Mouse (Mus musculus): ENCODE measurements around the gene Dedd. TPM values are rescaled to one million over a fixed set of nuclear protein-coding genes. Genes with fewer than 3 reads are reported as not detected.
A peak's percentile ranks its signal among the peaks of the same experiment; 100 is the strongest.

The Dedd gene
- polyA plus RNA-seq, 1 experiment from 2014 or later = 55.7 TPM

DNA sequence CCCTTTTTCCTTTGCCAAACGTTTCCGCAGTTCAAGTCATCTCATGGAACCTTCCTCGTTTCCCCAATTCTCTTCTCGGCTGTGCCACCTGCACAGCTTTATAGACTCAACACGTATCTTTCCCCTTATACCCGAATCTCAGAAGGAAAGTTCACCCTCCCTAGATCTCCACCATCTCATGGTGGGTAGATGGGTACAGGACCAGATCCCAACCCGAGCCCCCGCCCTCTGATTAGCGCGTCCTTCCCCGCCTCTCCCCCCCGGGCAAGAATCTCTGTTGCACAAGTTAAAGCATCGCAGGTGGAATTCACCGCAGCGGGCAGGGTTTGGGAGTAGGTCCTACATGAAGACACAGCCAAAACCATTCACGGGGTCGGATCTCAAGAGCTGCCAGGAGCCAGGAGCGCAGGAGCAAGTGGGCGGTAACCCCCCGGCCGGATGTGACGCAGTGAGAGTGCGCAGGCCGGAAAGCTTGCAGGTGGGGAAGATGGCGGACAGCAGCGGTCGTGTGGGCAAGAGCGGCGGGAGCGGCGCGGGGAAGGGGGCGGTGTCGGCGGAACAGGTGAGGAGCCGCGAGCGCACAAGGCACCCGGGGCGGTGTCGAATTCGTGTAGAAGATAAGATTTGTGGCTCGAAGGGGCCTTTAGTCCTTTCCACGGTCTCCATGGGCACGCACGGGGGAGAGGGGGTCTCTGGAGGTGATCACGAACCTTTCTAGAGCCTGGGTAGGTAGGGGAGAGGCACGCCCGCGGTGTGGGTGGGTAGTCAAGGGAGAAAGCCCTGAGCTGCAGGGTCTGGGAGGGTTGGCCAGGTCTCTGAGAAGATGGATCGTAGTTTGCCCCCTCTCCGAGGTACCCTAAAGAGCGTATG is 16.5 kb downstream of the Dedd start, which contains the start of the genes Nit1 and Pfdn2:
TSS of gene Nit1 (minus strand) at position 422 of the 870 bp plus-strand sequence.
TSS of gene Pfdn2 (plus strand) at position 446 of the 870 bp plus-strand sequence.
- Histone ChIP-seq H3K27me3 (no peaks in the 10 kb centered on the region), H3K4me1 (peaks cover 22% of the 10 kb centered on the region), H3K9ac (peak within 1 kb of the TSS; percentile 78), H3K27ac (peak within 1 kb of the TSS; percentile 88), H3K9me3 (replicated peaks) (0 out of 2 replicates have a peak, but pooled peaks cover 7% of the 10 kb centered on the region), H3K4me3 (replicated peaks) (peak within 1 kb of the TSS; percentile 94), H3K4me2 (peak within 1 kb of the TSS; percentile 86), H3K36me3 (peaks cover 31% of the 10 kb centered on the region)
- WGBS = under 1% methylated on average over 53 of the region's 53 CpGs
- peak; percentile 92 for ATAC-seq (replicated peaks; ENCODE audit: low FRiP score)

DNA sequence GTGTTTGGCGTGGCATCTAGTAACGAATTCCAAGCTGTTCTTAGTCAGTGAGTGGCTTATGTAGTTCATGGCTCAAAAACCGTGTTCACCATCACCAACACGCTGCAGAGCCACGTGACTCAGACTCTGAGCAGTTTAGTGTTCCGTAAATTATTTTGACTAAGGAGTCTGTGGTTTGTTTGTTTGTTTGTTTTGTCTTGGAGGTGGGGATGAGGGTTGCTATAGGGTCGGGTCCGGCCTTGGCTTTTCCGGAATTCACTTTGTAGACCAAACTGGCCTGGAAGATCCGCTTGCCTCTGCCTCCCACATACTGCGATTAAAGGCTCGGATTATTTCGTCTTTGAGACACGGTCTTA is 17.1 kb downstream of the Dedd start:
- under 1% methylated on average over 14 of the region's 14 CpGs for WGBS
- peak overlapping the region; percentile 78 for H3K9ac ChIP-seq
- H3K4me2 ChIP-seq = peak overlapping the region; percentile 86
- H3K27ac ChIP-seq = peak overlapping the region; percentile 88
- peaks cover 22% of the 10 kb centered on the region for H3K4me1 ChIP-seq
- no peaks in the 10 kb centered on the region for H3K27me3 ChIP-seq
- peak overlapping the region; percentile 94 for H3K4me3 ChIP-seq (replicated peaks)
- 0 out of 2 replicates have a peak, but pooled peaks have one; percentile 6 for ATAC-seq (replicated peaks; ENCODE audit: low FRiP score)
- H3K36me3 ChIP-seq = peaks cover 25% of the 10 kb centered on the region
- 0 out of 2 replicates have a peak, but pooled peaks cover 7% of the 10 kb centered on the region for H3K9me3 ChIP-seq (replicated peaks)

DNA sequence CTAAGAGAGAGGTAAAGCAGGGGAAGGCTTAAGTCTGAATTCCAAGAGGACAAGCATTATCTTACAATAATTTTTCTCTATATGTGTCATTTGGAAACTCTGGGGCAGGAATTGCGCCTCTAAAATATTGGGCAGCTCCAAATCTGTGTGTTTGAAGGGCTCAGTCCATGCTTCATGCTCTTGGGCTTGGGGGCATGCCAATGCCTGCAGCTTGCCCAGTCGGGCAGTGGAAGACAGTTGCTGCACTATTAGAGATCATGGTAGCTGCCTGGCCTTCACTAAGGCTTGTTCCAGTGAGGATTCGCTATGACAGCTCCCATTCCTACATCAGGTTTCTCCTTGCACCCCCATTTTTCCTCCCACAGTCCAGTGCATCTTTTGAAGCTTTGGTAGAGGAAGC is 19.7 kb downstream of the Dedd start:
- WGBS = 93% methylated on average over 3 of the region's 3 CpGs
- 0 out of 2 replicates have a peak, but pooled peaks cover 7% of the 10 kb centered on the region for H3K9me3 ChIP-seq (replicated peaks)
- H3K4me1 ChIP-seq = peaks cover 26% of the 10 kb centered on the region
- H3K9ac ChIP-seq = no peak overlapping the region
- no peak overlapping the region for H3K4me2 ChIP-seq
- no peaks in the 10 kb centered on the region for H3K27me3 ChIP-seq
- H3K27ac ChIP-seq = no peak overlapping the region
- ATAC-seq (replicated peaks; ENCODE audit: low FRiP score) = no peak
- no peaks in the 10 kb centered on the region for H3K36me3 ChIP-seq
- no peak overlapping the region for H3K4me3 ChIP-seq (replicated peaks)

DNA sequence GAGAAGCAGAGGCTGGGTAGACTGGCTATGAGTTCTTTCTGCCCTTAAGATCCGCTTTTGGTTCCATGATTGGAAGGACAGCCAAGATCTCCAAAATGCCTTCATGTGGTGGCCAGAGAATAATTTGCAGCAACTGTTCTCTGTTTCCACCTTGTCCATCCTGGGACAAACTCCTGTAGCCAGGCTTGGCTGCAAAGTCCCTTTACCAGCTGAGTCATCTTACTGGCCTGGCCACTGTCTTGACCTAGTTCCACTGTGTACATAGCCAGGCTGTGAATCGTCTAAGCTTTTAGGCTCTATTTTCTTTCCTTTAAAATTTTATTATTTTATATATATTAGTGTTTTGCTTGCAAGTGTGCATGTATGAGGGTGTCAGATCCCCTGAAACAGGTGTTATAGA is 20.3 kb downstream of the Dedd start:
- H3K36me3 ChIP-seq = no peaks in the 10 kb centered on the region
- ATAC-seq (replicated peaks; ENCODE audit: low FRiP score) = no peak
- 85% methylated on average over 2 of the region's 2 CpGs for WGBS

DNA sequence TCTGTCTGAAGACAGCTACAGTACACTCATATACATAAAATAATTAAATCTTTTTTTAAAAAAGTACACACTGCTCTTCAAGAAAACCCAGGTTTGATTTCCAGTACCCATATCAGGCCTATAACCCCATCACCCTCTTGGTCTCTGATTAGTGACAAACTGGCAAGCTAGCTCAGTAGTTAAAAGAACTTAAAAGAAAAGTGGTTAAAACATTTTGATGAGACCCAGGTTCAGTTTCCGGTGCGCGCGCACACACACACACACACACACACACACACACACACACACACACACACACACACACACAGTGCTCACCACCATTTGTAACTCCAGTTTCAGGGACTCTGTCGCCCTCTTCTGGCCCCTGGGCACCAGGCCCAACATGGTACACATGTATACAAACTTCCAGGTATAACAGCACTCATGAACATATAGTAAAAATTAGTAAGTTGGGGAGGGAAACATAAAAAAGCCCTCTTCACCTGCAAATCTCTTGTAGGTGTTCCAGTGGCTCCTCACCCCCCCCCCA is 26.9 kb downstream of the Dedd start:
- Histone ChIP-seq H3K27ac (no peak overlapping the region), H3K4me3 (replicated peaks) (no peak overlapping the region), H3K27me3 (no peaks in the 10 kb centered on the region), H3K9ac (no peak overlapping the region), H3K4me1 (peaks cover 15% of the 10 kb centered on the region), H3K36me3 (peaks cover 30% of the 10 kb centered on the region), H3K4me2 (no peak overlapping the region), H3K9me3 (replicated peaks) (no peaks in the 10 kb centered on the region)
- ATAC-seq (replicated peaks; ENCODE audit: low FRiP score) = no peak
- WGBS = 84% methylated on average over 5 of the region's 5 CpGs

More for the DNA sequence above, 20.3 kb downstream of the Dedd start:
- H3K4me3 ChIP-seq (replicated peaks) = no peak overlapping the region
- no peak overlapping the region for H3K4me2 ChIP-seq
- no peak overlapping the region for H3K27ac ChIP-seq
- no peaks in the 10 kb centered on the region for H3K27me3 ChIP-seq
- H3K9me3 ChIP-seq (replicated peaks) = 0 out of 2 replicates have a peak, but pooled peaks cover 6% of the 10 kb centered on the region
- peaks cover 21% of the 10 kb centered on the region for H3K4me1 ChIP-seq
- H3K9ac ChIP-seq = no peak overlapping the region

DNA sequence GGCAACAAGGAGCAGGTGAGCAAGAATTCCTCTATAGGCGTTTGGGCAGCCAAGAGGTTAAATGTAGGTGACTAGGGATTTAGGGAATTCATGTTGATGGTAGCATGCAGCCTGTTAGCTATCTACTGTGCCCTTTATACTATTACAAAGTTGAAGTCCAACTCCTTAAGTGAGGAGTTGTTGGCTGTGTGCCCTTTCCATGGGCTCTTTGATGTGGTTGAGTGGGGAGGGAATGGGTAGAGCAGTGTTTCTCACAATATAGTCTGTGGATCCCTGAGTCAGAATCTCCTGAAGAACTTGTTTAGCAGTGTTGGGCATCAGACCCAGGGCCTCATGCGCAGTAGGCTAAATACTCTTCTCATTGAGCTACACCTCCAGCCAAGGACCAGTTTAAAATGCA is 27.9 kb downstream of the Dedd start:
- H3K4me2 ChIP-seq = no peak overlapping the region
- no peak for ATAC-seq (replicated peaks; ENCODE audit: low FRiP score)
- no peak overlapping the region for H3K9ac ChIP-seq
- H3K9me3 ChIP-seq (replicated peaks) = no peaks in the 10 kb centered on the region
- H3K27me3 ChIP-seq = no peaks in the 10 kb centered on the region
- peaks cover 30% of the 10 kb centered on the region for H3K36me3 ChIP-seq
- WGBS = 91% methylated on average over 2 of the region's 2 CpGs
- no peak overlapping the region for H3K27ac ChIP-seq
- peaks cover 18% of the 10 kb centered on the region for H3K4me1 ChIP-seq
- no peak overlapping the region for H3K4me3 ChIP-seq (replicated peaks)

DNA sequence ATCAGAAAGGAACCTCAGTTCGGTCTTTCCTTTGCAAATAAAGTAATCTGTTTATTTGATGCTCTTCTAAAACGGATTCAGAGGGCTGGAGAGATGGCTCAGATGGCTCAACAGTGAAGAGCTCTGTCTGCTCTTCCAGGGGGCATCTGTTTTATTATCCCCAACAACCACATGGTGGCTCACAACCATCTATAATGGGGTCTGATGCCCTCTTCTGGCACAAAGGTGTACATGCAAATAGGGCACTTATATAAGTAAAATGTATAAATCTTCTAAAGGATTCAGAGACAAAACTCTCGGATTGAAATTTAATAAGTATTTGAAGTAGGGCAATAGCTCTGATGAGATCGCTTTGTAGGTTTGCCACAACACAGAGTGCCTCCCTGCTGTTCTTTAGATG is 29.5 kb downstream of the Dedd start:
- H3K27me3 ChIP-seq = no peaks in the 10 kb centered on the region

DNA sequence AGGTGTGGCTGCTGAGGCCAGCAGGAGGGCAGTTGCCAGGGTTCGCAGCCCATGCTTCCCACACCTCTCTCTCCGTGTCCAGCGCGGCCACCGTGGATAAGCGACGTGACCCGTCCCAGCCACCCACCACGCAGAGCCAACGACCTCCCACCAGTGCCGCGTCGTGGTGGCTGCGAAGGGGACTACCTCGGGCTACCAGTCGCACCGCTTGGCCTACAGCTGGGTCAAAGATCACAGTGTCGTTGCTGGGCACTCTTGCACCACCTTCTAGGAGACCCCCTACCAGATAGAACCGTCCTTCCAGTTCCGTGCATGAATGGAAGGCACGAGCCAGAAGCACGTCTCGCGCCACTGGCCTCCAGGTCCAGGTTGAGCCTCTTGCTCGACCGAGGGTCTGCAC is 31.3 kb downstream of the Dedd start:
- Histone ChIP-seq H3K36me3 (peaks cover 30% of the 10 kb centered on the region), H3K4me2 (peak overlapping the region; percentile 85), H3K27me3 (no peaks in the 10 kb centered on the region), H3K9ac (peak overlapping the region; percentile 73), H3K4me1 (peaks cover 15% of the 10 kb centered on the region), H3K9me3 (replicated peaks) (no peaks in the 10 kb centered on the region), H3K4me3 (replicated peaks) (peak overlapping the region; percentile 62), H3K27ac (peak overlapping the region; percentile 88)
- no peak; the same call in none of the 2 replicates for ATAC-seq (replicated peaks; ENCODE audit: low FRiP score)
- 6% methylated on average over 26 of the region's 26 CpGs for WGBS

More for the DNA sequence above, 29.5 kb downstream of the Dedd start:
- Histone ChIP-seq H3K4me3 (replicated peaks) (no peak overlapping the region), H3K9me3 (replicated peaks) (no peaks in the 10 kb centered on the region), H3K36me3 (peaks cover 30% of the 10 kb centered on the region), H3K9ac (no peak overlapping the region), H3K27ac (no peak overlapping the region), H3K4me2 (no peak overlapping the region), H3K4me1 (peaks cover 15% of the 10 kb centered on the region)
- WGBS = 71% methylated on average over 4 of the region's 4 CpGs
- no peak for ATAC-seq (replicated peaks; ENCODE audit: low FRiP score)

DNA sequence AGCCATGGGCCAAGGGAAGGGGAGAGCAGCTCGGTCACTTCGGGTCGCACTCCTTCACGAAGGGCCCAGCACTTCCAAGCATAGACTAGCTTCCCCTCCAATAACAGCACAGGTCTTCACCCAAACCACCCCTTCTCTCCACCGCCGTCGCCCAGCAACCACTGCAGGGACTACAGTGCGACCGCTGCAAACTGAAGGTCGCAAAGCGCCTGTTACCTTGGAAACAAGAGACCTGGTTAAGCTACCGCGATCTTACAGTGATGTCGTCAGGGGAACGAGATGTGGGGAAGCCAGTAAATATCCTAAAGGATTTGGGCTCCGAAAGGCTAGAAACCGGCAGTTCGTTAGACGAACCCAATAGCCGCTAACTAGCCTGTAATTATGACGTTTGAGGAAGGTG is 31.7 kb downstream of the Dedd start, which contains the start of gene Klhdc9:
TSS of gene Klhdc9 (minus strand) at position 143 of the 400 bp plus-strand sequence.
- under 1% methylated on average over 21 of the region's 21 CpGs for WGBS
- peak; percentile 96 for ATAC-seq (replicated peaks; ENCODE audit: low FRiP score)

DNA sequence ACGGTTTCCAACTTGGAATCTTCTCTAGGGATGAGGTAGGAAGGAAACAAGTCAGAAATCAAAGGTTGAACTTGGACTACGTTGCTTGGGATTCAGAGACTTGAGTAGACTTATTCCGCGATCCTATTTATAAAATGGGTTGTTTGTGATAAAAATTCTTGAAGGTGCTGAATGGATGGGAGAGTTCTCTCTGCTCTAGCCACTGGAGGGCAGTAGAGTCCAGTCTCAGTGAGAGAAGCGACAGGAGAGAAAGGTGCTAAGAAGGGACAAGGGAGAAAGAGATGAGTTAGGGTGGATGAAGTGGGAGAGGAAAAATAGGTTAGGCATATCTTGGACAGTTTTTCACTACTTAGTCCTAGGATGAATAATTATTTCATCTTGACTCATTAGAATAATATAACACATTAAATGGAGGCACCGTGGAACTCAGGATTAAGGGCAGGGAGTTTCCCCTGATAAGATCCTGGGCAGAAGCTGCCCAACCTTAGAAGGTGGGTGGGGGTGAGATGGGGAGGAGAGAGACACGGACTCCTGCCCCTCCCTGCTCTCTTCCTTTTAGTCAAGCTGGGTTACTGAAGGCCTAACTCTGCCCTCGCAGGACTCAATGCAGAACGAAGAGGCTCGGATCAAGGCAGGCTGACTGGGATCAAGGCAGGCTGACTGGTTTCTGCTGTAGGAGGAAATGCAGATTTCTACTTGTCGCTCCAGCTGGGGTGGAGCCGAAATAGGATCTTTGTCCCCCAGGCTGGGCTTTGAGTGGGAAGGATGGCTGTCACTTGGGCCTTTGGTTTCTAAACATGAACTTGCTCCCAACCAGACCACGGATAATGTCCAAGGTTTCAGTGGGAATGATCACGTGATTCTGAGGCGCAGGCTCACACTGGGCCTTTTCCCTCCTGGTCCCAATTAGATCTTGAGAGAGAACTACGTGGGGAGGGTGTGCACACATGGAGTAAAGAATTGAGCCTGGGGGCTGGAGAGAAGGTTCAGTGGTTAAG is 32.5 kb downstream of the Dedd start:
- Histone ChIP-seq H3K27ac (peak overlapping the region; percentile 88), H3K9me3 (replicated peaks) (no peaks in the 10 kb centered on the region), H3K4me3 (replicated peaks) (peak overlapping the region; percentile 62), H3K36me3 (peaks cover 30% of the 10 kb centered on the region), H3K27me3 (no peaks in the 10 kb centered on the region), H3K9ac (peak overlapping the region; percentile 73), H3K4me2 (peak overlapping the region; percentile 85), H3K4me1 (peaks cover 15% of the 10 kb centered on the region)
- peak; percentile 66 for ATAC-seq (replicated peaks; ENCODE audit: low FRiP score)
- 33% methylated on average over 16 of the region's 16 CpGs for WGBS

More for the DNA sequence above, 31.7 kb downstream of the Dedd start, which contains the start of gene Klhdc9:
- Histone ChIP-seq H3K4me2 (peak within 1 kb of the TSS; percentile 85), H3K9me3 (replicated peaks) (no peaks in the 10 kb centered on the region), H3K27me3 (no peaks in the 10 kb centered on the region), H3K27ac (peak within 1 kb of the TSS; percentile 88), H3K4me1 (peaks cover 15% of the 10 kb centered on the region), H3K36me3 (peaks cover 30% of the 10 kb centered on the region), H3K9ac (peak within 1 kb of the TSS; percentile 73), H3K4me3 (replicated peaks) (peak within 1 kb of the TSS; percentile 62)

DNA sequence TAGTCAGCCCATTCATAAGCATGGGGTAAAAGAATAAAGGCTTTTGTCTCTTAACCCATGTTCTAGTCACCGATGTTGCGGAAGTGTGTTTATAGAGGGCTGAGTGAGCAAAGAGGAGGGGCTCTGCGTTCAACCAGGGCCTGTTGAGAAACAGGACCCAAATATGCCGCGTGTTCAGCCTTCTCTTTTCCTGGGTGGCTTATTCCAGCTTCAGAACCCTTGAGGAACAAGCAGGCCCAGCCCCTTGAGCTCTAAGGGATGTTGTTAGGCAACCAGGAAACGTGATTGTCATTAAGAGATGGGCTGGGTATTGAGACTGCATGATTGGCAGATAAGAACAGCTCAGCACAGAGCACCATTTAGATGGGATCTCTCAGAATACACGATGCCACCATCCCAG is 37.0 kb downstream of the Dedd start:
- Histone ChIP-seq H3K4me2 (no peak overlapping the region), H3K9me3 (replicated peaks) (no peaks in the 10 kb centered on the region), H3K4me1 (peaks cover 23% of the 10 kb centered on the region), H3K4me3 (replicated peaks) (no peak overlapping the region), H3K36me3 (no peaks in the 10 kb centered on the region), H3K27me3 (0 out of 2 replicates have a peak, but pooled peaks cover 2% of the 10 kb centered on the region), H3K9ac (no peak overlapping the region), H3K27ac (no peak overlapping the region)
- WGBS = 65% methylated on average over 7 of the region's 7 CpGs
- ATAC-seq (replicated peaks; ENCODE audit: low FRiP score) = no peak

Data from kidney, embryonic 15.5 days (tissue).